Mouse (Mus musculus): ENCODE results near the gene Olfr1315-ps1.

The Olfr1315-ps1 gene

GRCm38 (mm10) chr2:112115340-112115739 is at the start of gene Olfr1315-ps1:
TSS of gene Olfr1315-ps1 (minus strand) at chr2:112115440.
- DNase-seq = no peak

DNA sequence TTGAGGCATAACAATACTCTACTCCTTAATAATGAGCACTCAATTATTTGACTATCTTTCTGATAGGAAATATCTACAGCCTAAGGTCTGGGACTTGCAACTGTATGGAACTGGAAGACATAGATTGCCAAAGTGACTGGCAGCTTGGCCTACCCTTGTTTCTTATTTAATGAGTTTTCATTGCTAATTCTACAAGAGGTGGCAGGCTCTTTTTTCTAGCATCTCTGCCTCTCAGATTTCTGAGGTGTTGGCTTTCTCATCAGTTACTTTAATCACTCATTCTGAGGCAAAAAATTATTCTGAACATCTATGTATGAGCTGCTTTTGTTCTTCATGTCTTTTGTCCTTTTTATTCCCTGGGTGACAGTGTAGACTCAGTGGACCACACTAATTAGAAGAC is 38.7 kb upstream of the Olfr1315-ps1 start, which contains the start of gene Olfr1318:
Gene Olfr1318, plus strand, starts transcription at position 301 of the 400 bp plus-strand sequence.
- DNase-seq = no peak

GRCm38 (mm10) chr2:112140029-112140428 is 24.8 kb upstream of the Olfr1315-ps1 start, which contains the start of gene Olfr1317:
TSS of gene Olfr1317 (plus strand) at chr2:112140329.
- no peak for DNase-seq

DNA sequence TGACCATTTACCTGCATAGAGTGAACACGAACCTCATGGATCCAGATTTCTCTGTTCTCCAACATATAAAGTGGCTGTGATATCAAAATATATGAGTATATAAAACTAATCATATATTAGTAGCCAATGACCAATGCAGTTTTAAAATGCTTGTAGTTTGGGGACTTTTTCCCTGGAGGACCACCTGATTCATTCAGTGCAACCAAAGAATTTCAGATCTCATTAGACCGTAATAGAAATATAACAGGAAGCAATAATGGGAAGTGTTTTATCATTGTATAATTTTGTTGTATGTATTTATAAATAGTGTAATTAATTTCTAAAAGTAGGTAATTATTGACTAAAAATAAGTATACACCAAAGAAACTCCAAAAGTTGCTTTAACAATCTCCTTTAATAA is 19.6 kb upstream of the Olfr1315-ps1 start, which contains the start of gene Olfr1316:
Gene Olfr1316, minus strand, starts transcription at position 101 of the 400 bp plus-strand sequence.
- DNase-seq = no peak

DNA sequence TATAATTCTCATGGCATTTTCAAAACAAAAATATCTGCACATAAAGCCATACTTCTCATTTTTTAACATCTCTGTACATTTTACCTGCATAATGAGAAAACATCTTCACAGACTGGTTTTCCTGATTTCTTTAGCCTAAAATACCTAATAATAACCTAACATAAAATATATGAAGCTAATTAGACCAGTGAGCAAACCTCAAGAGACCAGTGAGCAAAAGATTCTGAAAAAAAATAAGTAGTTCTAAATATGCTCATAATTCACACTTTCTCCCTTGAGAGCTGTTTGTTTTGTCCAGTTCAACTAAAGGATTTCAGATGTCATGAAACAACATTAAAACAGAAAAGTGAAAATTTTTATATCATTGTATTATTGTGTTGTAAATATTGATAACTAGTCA is 18.6 kb downstream of the Olfr1315-ps1 start, which contains the start of gene Olfr1314:
Gene Olfr1314, minus strand, starts transcription at position 101 of the 400 bp plus-strand sequence.
- DNase-seq = no peak

- no peak for DNase-seq
Observed at GRCm38 (mm10) chr2:112077743-112078142, 37.5 kb downstream of the Olfr1315-ps1 start, which contains the start of gene Olfr1313. TSS of gene Olfr1313 (minus strand) at chr2:112077843.

All from thymus, postnatal 4 days (tissue).